Mouse (Mus musculus) olfactory bulb, adult 2 months (tissue): ENCODE data around the gene Bcl11b. TPM values are rescaled to one million over a fixed set of nuclear protein-coding genes. Genes with fewer than 3 reads are reported as not detected.

Experiments
- H3K27ac ChIP-seq: fragments of 200-500 bp; 2 replicates; pipeline ENCODE4 v1.5.1; 2012; ENCODE audit warnings: low read depth, low read length; ENCODE audit not compliant: insufficient read depth
- H3K4me1 ChIP-seq: fragments of 200-500 bp; 2 replicates; pipeline ENCODE4 v1.6.1; 2012; ENCODE audit warnings: low read length; ENCODE audit not compliant: control insufficient read depth, insufficient read depth
- H3K4me3 ChIP-seq: fragments of 200-500 bp; 2 replicates; pipeline ENCODE4 v1.5.1; 2012; ENCODE audit warnings: mild to moderate bottlenecking, low read depth, low read length, moderate library complexity; ENCODE audit not compliant: insufficient read depth
- CTCF ChIP-seq: fragments of 200-500 bp; IDR thresholded peaks from 2 replicates; pipeline ENCODE4 v1.5.1; 2012; ENCODE audit warnings: low read depth, mild to moderate bottlenecking, low read length, moderate library complexity; ENCODE audit not compliant: insufficient read depth
- POLR2A ChIP-seq: fragments of 200-500 bp; IDR thresholded peaks from 2 replicates; pipeline ENCODE4 v1.6.1; 2012; ENCODE audit warnings: mild to moderate bottlenecking, low read depth, low read length, moderate library complexity; ENCODE audit not compliant: insufficient read depth
- WGBS: fragments of 180-500 bp; shearing (Covaris S2); methylation state at CpG from one replicate; pipeline ENCODE4 v1.1.7; 2018; 5-methylcytosine and 5-hydroxymethylcytosine counted together
- polyA plus RNA-seq: library from polyadenylated mRNA; stranded (reverse); fragments of >200 nt; gene quantifications from 2 replicates; pipeline ENCODE4 v1.2.4, GENCODE M21; 2012; ENCODE audit warnings: low replicate concordance; ENCODE audit not compliant: missing spikeins, insufficient read depth, insufficient read length

Bcl11b gene
- polyA plus RNA-seq, 1 experiment, result 49.8 TPM

DNA sequence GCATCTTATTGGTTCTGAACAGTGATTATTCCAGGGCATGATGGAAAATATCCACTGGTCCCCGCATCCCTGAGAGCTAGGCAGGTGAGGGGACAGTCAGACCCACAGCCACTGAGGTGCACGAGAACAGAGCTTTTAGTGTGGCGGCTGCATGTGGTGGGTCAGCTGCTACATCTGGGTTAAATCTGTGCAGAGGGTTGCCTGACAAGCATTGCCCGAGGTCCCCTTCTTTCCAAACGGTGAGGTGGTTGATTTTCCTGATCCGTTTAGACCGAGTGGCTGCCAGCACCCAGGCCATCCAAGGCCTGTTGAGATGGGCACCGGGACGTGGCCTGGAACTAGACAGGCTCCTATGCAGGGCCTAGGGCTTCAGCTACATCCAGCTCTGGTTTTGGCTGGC lies 121.7 kb downstream of the Bcl11b start:
- no peak for TF ChIP-seq CTCF
- TF ChIP-seq POLR2A, result no peak
- WGBS, result 94% methylated on average over 9 of the region's 9 CpGs
- Histone ChIP-seq H3K4me3 (no peak overlapping the region), H3K4me1 (no peaks in the 10 kb centered on the region), H3K27ac (no peak overlapping the region)

DNA sequence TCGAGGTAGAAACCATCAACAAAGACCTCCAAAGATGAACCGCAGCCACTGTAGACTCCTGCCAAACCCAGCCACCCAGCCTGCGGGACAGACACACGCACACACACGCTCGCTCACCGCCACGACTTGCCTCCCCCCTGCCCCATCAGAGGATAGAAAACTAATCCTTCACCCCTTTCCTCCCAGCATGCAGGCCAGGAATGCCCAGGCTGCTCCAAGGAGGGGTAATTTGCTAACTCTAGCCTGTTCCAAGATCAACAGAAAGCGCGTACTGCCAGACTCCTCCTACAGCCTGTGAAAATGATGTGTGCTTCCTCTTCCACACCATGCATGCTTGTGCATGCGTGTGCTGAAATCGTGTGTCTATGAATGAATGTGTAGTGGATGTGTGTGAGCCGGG lies 122.7 kb downstream of the Bcl11b start:
- Histone ChIP-seq H3K4me3 (no peak overlapping the region), H3K4me1 (no peaks in the 10 kb centered on the region), H3K27ac (no peak overlapping the region)
- WGBS, result 64% methylated on average over 13 of the region's 13 CpGs
- TF ChIP-seq CTCF (no peak), POLR2A (no peak)

DNA sequence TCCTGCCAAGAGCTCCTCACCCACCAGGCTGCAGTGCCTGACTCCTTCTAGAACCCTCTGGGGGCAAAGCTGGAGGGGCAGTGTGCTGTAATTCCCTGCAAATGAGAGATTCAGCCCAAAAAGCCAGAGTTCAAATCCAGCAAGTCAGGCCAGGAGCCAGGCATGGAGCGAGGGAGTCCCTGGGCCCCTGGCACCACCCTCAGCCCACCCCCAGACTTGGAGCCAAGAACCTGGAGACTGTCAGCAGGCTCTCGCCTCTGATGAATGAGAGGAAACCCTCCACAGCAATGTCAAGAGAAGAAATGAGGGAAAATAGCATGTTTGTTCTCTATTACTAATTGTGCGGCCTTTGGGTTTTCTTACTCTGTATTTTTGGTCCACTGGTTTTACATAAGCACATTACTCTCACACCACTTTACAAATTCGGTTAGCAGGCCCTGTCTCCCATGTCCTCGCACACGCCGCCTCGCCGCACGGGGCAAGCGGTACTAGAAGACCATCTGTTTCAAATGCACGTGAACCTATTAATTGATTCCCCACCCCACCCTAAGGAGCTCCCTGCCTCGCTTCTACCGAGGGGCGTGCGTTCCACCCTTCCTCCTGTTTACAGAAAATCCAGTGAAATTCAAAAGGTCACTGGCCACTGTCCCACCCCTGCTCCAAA lies 124.2 kb downstream of the Bcl11b start:
- H3K27ac ChIP-seq, result no peak overlapping the region
- H3K4me3 ChIP-seq, result no peak overlapping the region
- 79% methylated on average over 16 of the region's 16 CpGs for WGBS
- no peaks in the 10 kb centered on the region for H3K4me1 ChIP-seq
- no peak for TF ChIP-seq POLR2A
- no peak for TF ChIP-seq CTCF

DNA sequence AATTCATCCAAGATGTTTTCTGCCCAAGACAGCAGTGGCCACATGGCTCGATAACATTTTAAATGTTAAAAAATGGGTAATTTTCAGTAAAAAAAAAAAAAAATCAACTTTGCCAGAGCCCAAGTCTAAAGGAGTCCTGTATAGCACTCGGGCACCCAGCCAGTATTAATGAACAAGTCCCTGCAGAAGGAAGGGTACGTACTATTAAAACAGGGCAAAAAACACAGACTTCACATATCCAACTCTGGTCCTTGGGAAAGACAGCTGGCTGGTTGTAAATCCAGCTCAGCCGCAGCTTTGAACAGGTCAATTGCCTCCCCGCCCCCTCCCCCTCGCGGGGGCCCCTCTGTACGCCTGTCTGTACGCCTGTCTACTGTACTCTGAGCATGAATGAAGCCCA lies 127.2 kb downstream of the Bcl11b start:
- Histone ChIP-seq H3K4me3 (no peak overlapping the region), H3K27ac (no peak overlapping the region), H3K4me1 (no peaks in the 10 kb centered on the region)
- WGBS, result 46% methylated on average over 9 of the region's 9 CpGs
- TF ChIP-seq POLR2A (no peak), CTCF (no peak)

DNA sequence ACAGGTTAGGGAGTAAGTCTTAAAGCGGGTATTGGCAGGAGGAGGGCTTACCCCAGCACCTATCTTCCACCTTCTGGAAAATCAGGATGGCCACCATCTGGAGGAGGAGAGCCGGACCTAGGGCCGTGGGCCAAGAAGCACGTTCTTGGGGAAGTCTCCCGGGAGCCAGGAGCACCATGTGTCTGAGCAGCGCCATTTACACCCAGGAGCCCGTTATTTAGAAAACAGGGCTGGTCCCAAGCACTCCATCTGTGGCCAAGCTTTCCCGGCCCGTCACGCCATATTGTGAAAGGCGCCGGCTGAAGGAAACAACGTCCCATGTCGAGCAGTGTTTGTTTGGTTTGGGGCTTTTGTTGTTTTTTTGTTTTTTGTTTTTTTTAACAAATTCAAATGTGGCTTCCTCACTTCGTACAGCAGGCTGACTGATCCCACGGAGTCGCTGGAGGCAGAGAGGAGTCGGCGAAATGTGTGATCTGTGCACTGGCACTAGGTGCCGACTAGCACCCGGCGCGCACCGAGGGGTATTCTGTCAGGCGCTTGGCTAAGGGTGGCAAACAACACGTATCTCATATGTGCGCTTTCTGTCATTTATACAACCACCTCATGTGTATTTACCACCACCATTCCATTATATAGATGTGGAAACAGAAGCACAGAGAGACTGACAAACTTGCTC lies 128.8 kb downstream of the Bcl11b start:
- Histone ChIP-seq H3K4me1 (no peaks in the 10 kb centered on the region), H3K4me3 (no peak overlapping the region), H3K27ac (no peak overlapping the region)
- WGBS, result 90% methylated on average over 27 of the region's 27 CpGs
- no peak for TF ChIP-seq CTCF
- TF ChIP-seq POLR2A, result no peak

DNA sequence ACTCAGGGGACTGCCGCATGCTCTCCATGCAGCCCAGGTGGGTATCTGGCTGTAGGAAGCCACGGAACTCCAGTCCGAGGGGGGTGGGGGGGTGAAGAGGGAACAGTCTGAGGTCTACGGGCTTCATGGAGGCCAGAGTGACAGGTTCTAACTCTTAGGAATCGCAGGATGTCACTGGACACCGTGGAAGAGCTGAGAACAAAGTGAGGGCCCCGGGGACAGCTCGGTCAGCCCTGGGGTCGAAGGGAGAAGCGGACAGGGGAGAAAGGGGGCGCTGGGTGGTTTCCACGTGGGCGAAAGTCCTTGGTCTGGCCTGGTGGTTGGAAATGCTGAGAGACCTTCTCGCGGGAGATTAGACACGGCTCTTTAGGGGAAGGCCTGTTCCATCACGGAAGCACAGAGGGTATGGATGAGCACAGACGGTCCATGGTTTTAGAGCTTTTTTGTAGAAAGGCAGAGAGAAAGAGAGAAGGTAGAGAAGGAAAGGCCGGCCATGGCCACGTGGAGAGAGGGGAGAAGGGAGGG lies 133.8 kb downstream of the Bcl11b start:
- TF ChIP-seq CTCF, result no peak
- Histone ChIP-seq H3K4me1 (no peaks in the 10 kb centered on the region), H3K4me3 (no peak overlapping the region), H3K27ac (no peak overlapping the region)
- 89% methylated on average over 20 of the region's 20 CpGs for WGBS

DNA sequence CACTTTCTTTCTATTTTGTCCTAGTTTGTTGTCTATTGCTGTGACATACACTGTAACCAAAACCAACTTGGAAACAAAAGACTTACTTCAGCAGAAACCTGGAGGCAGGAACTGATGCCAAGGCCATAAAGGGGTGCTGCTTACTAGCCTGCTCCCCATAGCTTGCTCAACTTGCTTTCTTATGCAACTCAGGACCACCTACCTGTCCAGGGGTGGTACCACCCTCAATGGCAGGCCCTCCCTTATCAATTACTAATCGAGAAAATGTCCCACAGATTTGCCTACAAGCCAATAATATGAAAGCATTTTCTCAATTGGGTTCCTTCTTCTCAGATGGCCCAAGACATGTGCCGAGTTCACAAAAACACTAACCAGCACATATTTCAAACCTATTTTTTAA lies 135.1 kb downstream of the Bcl11b start:
- WGBS, result 93% methylated on average over 2 of the region's 2 CpGs
- Histone ChIP-seq H3K27ac (no peak overlapping the region), H3K4me3 (no peak overlapping the region), H3K4me1 (no peaks in the 10 kb centered on the region)
- TF ChIP-seq POLR2A, result no peak
- no peak for TF ChIP-seq CTCF

Other genes starting within 250 kb of the Bcl11b start
- 511 TPM in 1 of 2 replicates, not detected in the other for gene Setd3, start 175.7 kb upstream of the Bcl11b start, polyA plus RNA-seq
- not detected in 2 replicates for gene Ccnk, start 176.0 kb upstream of the Bcl11b start, polyA plus RNA-seq